Mouse (Mus musculus): ENCODE results near the gene Zfp677. TPM values are rescaled to one million over a fixed set of nuclear protein-coding genes. Genes with fewer than 3 reads are reported as not detected.
"Not testable (repeated sequence)": the region's sequence is repeated elsewhere in the genome, so short reads cannot be mapped to it uniquely, and the experiment has no call there.

Gene Zfp677
- polyA plus RNA-seq (2014; fragmentation: Nextera tagmentation; extraction: Ambion mirVana), result 5.6 and 6.8 TPM in 2 replicates

GRCm38 (mm10) chr17:21383391-21384056 is at the start of gene Zfp677:
Zfp677 (plus strand) TSS chr17:21383748.
- 5% methylated on average over 20 of the region's 20 CpGs for whole genome bisulfite sequencing
- Histone ChIP-seq H3K27ac (ENCODE audit: low read depth, low read length) (no peak within 1 kb of the TSS; the same call in 1 of the 2 replicates), H3K4me3 (ENCODE audit: low read depth, low read length) (peak within 1 kb of the TSS; percentile 52), H3K36me3 (ENCODE audit: control insufficient read depth, insufficient read depth, low read length) (no peaks in the 10 kb centered on the region), H3K4me2 (ENCODE audit: low read depth, low read length) (peak within 1 kb of the TSS; percentile 89), H3K9ac (replicated peaks; ENCODE audit: low read depth, low read length) (peak within 1 kb of the TSS; percentile 53), H3K4me1 (ENCODE audit: control insufficient read depth, insufficient read depth, low read length) (no peaks in the 10 kb centered on the region), H3K27me3 (ENCODE audit: control insufficient read depth, insufficient read depth, low read length) (no peaks in the 10 kb centered on the region), H3K9me3 (ENCODE audit: control insufficient read depth, low read length) (no peaks in the 10 kb centered on the region)
- peak; percentile 100 for ATAC-seq (ENCODE audit: low read depth)

- not testable (repeated sequence) for H3K4me1 ChIP-seq (ENCODE audit: control insufficient read depth, insufficient read depth, low read length); H3K36me3 ChIP-seq (ENCODE audit: control insufficient read depth, insufficient read depth, low read length); H3K4me2 ChIP-seq (ENCODE audit: low read depth, low read length); H3K9ac ChIP-seq (replicated peaks; ENCODE audit: low read depth, low read length); H3K27me3 ChIP-seq (ENCODE audit: control insufficient read depth, insufficient read depth, low read length); H3K9me3 ChIP-seq (ENCODE audit: control insufficient read depth, low read length); H3K27ac ChIP-seq (ENCODE audit: low read depth, low read length); ATAC-seq (ENCODE audit: low read depth); H3K4me3 ChIP-seq (ENCODE audit: low read depth, low read length)
- 18% methylated on average over 3 of the region's 3 CpGs for WGBS
Measured at GRCm38 (mm10) chr17:21368018-21368417, 15.5 kb upstream of the Zfp677 start.

GRCm38 (mm10) chr17:21369925-21370719 is 13.4 kb upstream of the Zfp677 start:
- Histone ChIP-seq H3K27me3 (ENCODE audit: control insufficient read depth, insufficient read depth, low read length) (no peaks in the 10 kb centered on the region), H3K4me2 (ENCODE audit: low read depth, low read length) (peak overlapping the region; percentile 54), H3K9me3 (ENCODE audit: control insufficient read depth, low read length) (no peaks in the 10 kb centered on the region), H3K9ac (replicated peaks; ENCODE audit: low read depth, low read length) (peak overlapping the region; percentile 41; the same call in 1 of the 2 replicates), H3K4me3 (ENCODE audit: low read depth, low read length) (peak overlapping the region; percentile 26; the same call in 1 of the 2 replicates), H3K27ac (ENCODE audit: low read depth, low read length) (no peak overlapping the region), H3K36me3 (ENCODE audit: control insufficient read depth, insufficient read depth, low read length) (no peaks in the 10 kb centered on the region), H3K4me1 (ENCODE audit: control insufficient read depth, insufficient read depth, low read length) (no peaks in the 10 kb centered on the region)
- 13% methylated on average over 31 of the region's 31 CpGs for WGBS
- no peak for ATAC-seq (ENCODE audit: low read depth)

- 46% methylated on average over 1 of the region's 1 CpGs for WGBS
- Histone ChIP-seq H3K4me1 (ENCODE audit: control insufficient read depth, insufficient read depth, low read length) (no peaks in the 10 kb centered on the region), H3K4me2 (ENCODE audit: low read depth, low read length) (no peak overlapping the region), H3K9me3 (ENCODE audit: control insufficient read depth, low read length) (no peaks in the 10 kb centered on the region), H3K36me3 (ENCODE audit: control insufficient read depth, insufficient read depth, low read length) (no peaks in the 10 kb centered on the region), H3K9ac (replicated peaks; ENCODE audit: low read depth, low read length) (no peak overlapping the region), H3K27ac (ENCODE audit: low read depth, low read length) (no peak overlapping the region), H3K4me3 (ENCODE audit: low read depth, low read length) (no peak overlapping the region), H3K27me3 (ENCODE audit: control insufficient read depth, insufficient read depth, low read length) (no peaks in the 10 kb centered on the region)
- no peak for ATAC-seq (ENCODE audit: low read depth)
Measured at GRCm38 (mm10) chr17:21375311-21375710, 8.2 kb upstream of the Zfp677 start.

GRCm38 (mm10) chr17:21384057-21384411 is 486 bp downstream of the Zfp677 start:
- Histone ChIP-seq H3K27ac (ENCODE audit: low read depth, low read length) (no peak overlapping the region; the same call in 1 of the 2 replicates), H3K9me3 (ENCODE audit: control insufficient read depth, low read length) (no peaks in the 10 kb centered on the region), H3K4me1 (ENCODE audit: control insufficient read depth, insufficient read depth, low read length) (no peaks in the 10 kb centered on the region), H3K36me3 (ENCODE audit: control insufficient read depth, insufficient read depth, low read length) (no peaks in the 10 kb centered on the region), H3K4me3 (ENCODE audit: low read depth, low read length) (peak overlapping the region; percentile 52), H3K9ac (replicated peaks; ENCODE audit: low read depth, low read length) (peak overlapping the region; percentile 53), H3K27me3 (ENCODE audit: control insufficient read depth, insufficient read depth, low read length) (no peaks in the 10 kb centered on the region), H3K4me2 (ENCODE audit: low read depth, low read length) (peak overlapping the region; percentile 89)
- peak; percentile 50; the same call in 1 of the 2 replicates for ATAC-seq (ENCODE audit: low read depth)
- 15% methylated on average over 8 of the region's 8 CpGs for WGBS

- ATAC-seq (ENCODE audit: low read depth), result peak; percentile 98
- WGBS, result under 1% methylated on average over 22 of the region's 22 CpGs
- H3K4me1 ChIP-seq (ENCODE audit: control insufficient read depth, insufficient read depth, low read length), result 0 out of 2 replicates have a peak, but pooled peaks cover 3% of the 10 kb centered on the region
- peak within 1 kb of the TSS; percentile 86 for H3K4me2 ChIP-seq (ENCODE audit: low read depth, low read length)
- no peaks in the 10 kb centered on the region for H3K27me3 ChIP-seq (ENCODE audit: control insufficient read depth, insufficient read depth, low read length)
- H3K9ac ChIP-seq (replicated peaks; ENCODE audit: low read depth, low read length), result peak within 1 kb of the TSS; percentile 52
- H3K36me3 ChIP-seq (ENCODE audit: control insufficient read depth, insufficient read depth, low read length), result no peaks in the 10 kb centered on the region
- H3K9me3 ChIP-seq (ENCODE audit: control insufficient read depth, low read length), result no peaks in the 10 kb centered on the region
- peak within 1 kb of the TSS; percentile 39; the same call in 1 of the 2 replicates for H3K27ac ChIP-seq (ENCODE audit: low read depth, low read length)
- H3K4me3 ChIP-seq (ENCODE audit: low read depth, low read length), result peak within 1 kb of the TSS; percentile 43
Measured at GRCm38 (mm10) chr17:21422664-21423599, 39.4 kb downstream of the Zfp677 start, which contains the start of gene Zfp54. Zfp54 (plus strand) TSS chr17:21423227.

GRCm38 (mm10) chr17:21438806-21439400 is 55.4 kb downstream of the Zfp677 start:
- ATAC-seq (ENCODE audit: low read depth); H3K4me3 ChIP-seq (ENCODE audit: low read depth, low read length); H3K9ac ChIP-seq (replicated peaks; ENCODE audit: low read depth, low read length); H3K36me3 ChIP-seq (ENCODE audit: control insufficient read depth, insufficient read depth, low read length); H3K27me3 ChIP-seq (ENCODE audit: control insufficient read depth, insufficient read depth, low read length); H3K27ac ChIP-seq (ENCODE audit: low read depth, low read length); H3K4me2 ChIP-seq (ENCODE audit: low read depth, low read length); H3K4me1 ChIP-seq (ENCODE audit: control insufficient read depth, insufficient read depth, low read length); H3K9me3 ChIP-seq (ENCODE audit: control insufficient read depth, low read length): not testable (repeated sequence)
- 78% methylated on average over 9 of the region's 9 CpGs for WGBS

Measured in neural tube, embryonic 14.5 days (tissue).